Mouse (Mus musculus): ENCODE results near the gene Mllt3.

Gene Mllt3

DNA sequence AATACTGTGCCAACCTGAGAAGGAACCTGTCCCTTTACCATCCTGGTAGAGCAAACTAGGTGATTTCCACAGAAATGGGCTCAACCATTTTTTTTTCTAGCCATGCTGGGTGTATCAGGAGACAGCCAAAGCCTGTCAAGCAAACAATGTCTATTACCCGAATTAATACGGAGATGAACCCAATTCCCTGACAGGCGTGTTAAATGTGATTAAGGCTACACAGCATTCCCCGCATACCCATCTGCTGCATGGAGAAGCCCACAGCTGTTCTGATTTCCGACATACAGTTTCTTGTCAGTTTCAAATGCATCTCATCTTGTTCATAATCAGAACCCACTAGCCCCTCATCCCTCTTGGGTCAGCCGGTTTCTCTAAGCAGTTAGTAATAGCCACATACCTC lies 309.7 kb downstream of the Mllt3 start:
- Histone ChIP-seq H3K4me1 (replicated peaks; ENCODE audit: low read depth, low read length) (peaks cover 5% of the 10 kb centered on the region), H3K27me3 (ENCODE audit: insufficient read depth, low read length) (no peaks in the 10 kb centered on the region), H3K36me3 (ENCODE audit: insufficient read depth, low read length) (no peaks in the 10 kb centered on the region), H3K9me3 (ENCODE audit: low read length) (no peaks in the 10 kb centered on the region), H3K4me3 (replicated peaks; ENCODE audit: low read length) (no peak overlapping the region)
- TF ChIP-seq NANOG (IDR thresholded peaks at IDR 0.05; ENCODE audit: borderline replicate concordance, low read length) (no peak), POU5F1 (IDR thresholded peaks at IDR 0.05; ENCODE audit: borderline replicate concordance, low read length) (no peak), CTCF (conservative IDR thresholded peaks at IDR 0.05; ENCODE audit: low read length) (no peak)
